Mouse (Mus musculus) heart, embryonic 13.5 days (tissue): ENCODE results near the gene Chrne. TPM values are rescaled to one million over a fixed set of nuclear protein-coding genes. Genes with fewer than 3 reads are reported as not detected.

Source experiments
- ATAC-seq: fragments of 200-750 bp; cut with Nextera tagmentation; 2 replicates; pipeline ENCODE4 v1.8.0; 2017; ENCODE audit warnings: moderate TSS enrichment; ENCODE audit not compliant: insufficient number of reproducible peaks, low FRiP score, low TSS enrichment; ENCODE audit errors: extremely low read depth
- H3K27ac ChIP-seq: fragments of 300-500 bp; sonication (generic); replicated peaks from 2 replicates; pipeline ENCODE4 v1.5.1; 2015; ENCODE audit warnings: moderate library complexity, mild to moderate bottlenecking, inconsistent platforms
- H3K27me3 ChIP-seq: fragments of 300-500 bp; sonication (generic); replicated peaks from 2 replicates; pipeline ENCODE4 v1.6.1; 2015; ENCODE audit warnings: mild to moderate bottlenecking, inconsistent platforms
- H3K36me3 ChIP-seq: fragments of 300-500 bp; sonication (generic); 2 replicates; pipeline ENCODE4 v1.6.1; 2015; ENCODE audit warnings: mild to moderate bottlenecking, inconsistent platforms
- H3K4me1 ChIP-seq: fragments of 300-500 bp; sonication (generic); 2 replicates; pipeline ENCODE4 v1.6.1; 2015; ENCODE audit warnings: inconsistent platforms
- H3K4me2 ChIP-seq: fragments of 300-500 bp; sonication (generic); 2 replicates; pipeline ENCODE4 v1.6.1; 2015; ENCODE audit warnings: inconsistent platforms, mild to moderate bottlenecking, moderate library complexity
- H3K4me3 ChIP-seq: fragments of 300-500 bp; sonication (generic); 2 replicates; pipeline ENCODE4 v1.5.1; 2015; ENCODE audit warnings: moderate library complexity, mild to moderate bottlenecking, inconsistent platforms
- H3K9ac ChIP-seq: fragments of 300-500 bp; sonication (generic); 2 replicates; pipeline ENCODE4 v1.6.1; 2015; ENCODE audit warnings: inconsistent platforms, mild to moderate bottlenecking, moderate library complexity
- H3K9me3 ChIP-seq: fragments of 300-500 bp; sonication (generic); 2 replicates; pipeline ENCODE4 v1.6.1; 2016; ENCODE audit warnings: inconsistent platforms
- WGBS: fragments of 180-500 bp; shearing (Covaris S2); methylation state at CpG from one replicate; pipeline ENCODE4 v1.1.7; 2015; ENCODE audit warnings: mixed read lengths; 5-methylcytosine and 5-hydroxymethylcytosine counted together
- polyA plus RNA-seq: library from polyadenylated mRNA; unstranded; fragments of >200 nt; fragmentation: Nextera tagmentation; extraction: Ambion mirVana; gene quantifications from 2 replicates; pipeline ENCODE4 v1.2.1, GENCODE M21; 2015

The Chrne gene
- polyA plus RNA-seq, 1 experiment from 2014 or later = not detected

GRCm38 (mm10) chr11:70598451-70598953 lies 20.5 kb downstream of the Chrne start:
- Histone ChIP-seq H3K27me3 (no peaks in the 10 kb centered on the region), H3K9me3 (no peaks in the 10 kb centered on the region), H3K9ac (no peak overlapping the region), H3K4me1 (peaks cover 25% of the 10 kb centered on the region), H3K4me2 (no peak overlapping the region), H3K4me3 (no peak overlapping the region), H3K36me3 (peaks cover 53% of the 10 kb centered on the region), H3K27ac (no peak overlapping the region)
- 89% methylated on average over 9 of the region's 9 CpGs for WGBS
- ATAC-seq = no peak

GRCm38 (mm10) chr11:70597301-70597700 lies 21.7 kb downstream of the Chrne start:
- no peaks in the 10 kb centered on the region for H3K9me3 ChIP-seq
- H3K4me2 ChIP-seq = no peak overlapping the region
- no peak for ATAC-seq
- H3K4me3 ChIP-seq = no peak overlapping the region
- H3K9ac ChIP-seq = no peak overlapping the region
- H3K36me3 ChIP-seq = peaks cover 43% of the 10 kb centered on the region
- peaks cover 26% of the 10 kb centered on the region for H3K4me1 ChIP-seq
- no peak overlapping the region for H3K27ac ChIP-seq
- no peaks in the 10 kb centered on the region for H3K27me3 ChIP-seq
- 74% methylated on average over 6 of the region's 6 CpGs for WGBS

GRCm38 (mm10) chr11:70596094-70596493 lies 22.9 kb downstream of the Chrne start:
- Histone ChIP-seq H3K9ac (no peak overlapping the region), H3K4me3 (no peak overlapping the region), H3K4me1 (peaks cover 26% of the 10 kb centered on the region), H3K9me3 (no peaks in the 10 kb centered on the region), H3K27ac (no peak overlapping the region; the same call in 1 of the 2 replicates), H3K4me2 (no peak overlapping the region), H3K27me3 (no peaks in the 10 kb centered on the region), H3K36me3 (peaks cover 32% of the 10 kb centered on the region)
- no peak for ATAC-seq
- 72% methylated on average over 4 of the region's 4 CpGs for WGBS

- H3K36me3 ChIP-seq = peaks cover 32% of the 10 kb centered on the region
- no peaks in the 10 kb centered on the region for H3K27me3 ChIP-seq
- H3K9ac ChIP-seq = no peak overlapping the region
- no peak overlapping the region for H3K27ac ChIP-seq
- H3K4me1 ChIP-seq = peaks cover 26% of the 10 kb centered on the region
- no peaks in the 10 kb centered on the region for H3K9me3 ChIP-seq
- H3K4me2 ChIP-seq = no peak overlapping the region
- ATAC-seq = no peak
- 51% methylated on average over 2 of the region's 2 CpGs for WGBS
- no peak overlapping the region for H3K4me3 ChIP-seq
These were observed 23.4 kb downstream of the Chrne start for GRCm38 (mm10) chr11:70595638-70596037.

GRCm38 (mm10) chr11:70594253-70594989 lies 24.6 kb downstream of the Chrne start:
- 63% methylated on average over 15 of the region's 15 CpGs for WGBS
- no peak overlapping the region for H3K4me2 ChIP-seq
- H3K4me1 ChIP-seq = peaks cover 26% of the 10 kb centered on the region
- H3K9ac ChIP-seq = no peak overlapping the region
- no peak overlapping the region for H3K4me3 ChIP-seq
- H3K9me3 ChIP-seq = no peaks in the 10 kb centered on the region
- no peaks in the 10 kb centered on the region for H3K27me3 ChIP-seq
- H3K27ac ChIP-seq = no peak overlapping the region
- no peak for ATAC-seq
- peaks cover 25% of the 10 kb centered on the region for H3K36me3 ChIP-seq

GRCm38 (mm10) chr11:70591733-70592132 lies 27.3 kb downstream of the Chrne start:
- no peaks in the 10 kb centered on the region for H3K27me3 ChIP-seq
- H3K4me1 ChIP-seq = peaks cover 21% of the 10 kb centered on the region
- H3K9ac ChIP-seq = no peak overlapping the region
- 76% methylated on average over 1 of the region's 1 CpGs for WGBS
- H3K27ac ChIP-seq = no peak overlapping the region
- H3K4me3 ChIP-seq = no peak overlapping the region
- no peaks in the 10 kb centered on the region for H3K36me3 ChIP-seq
- H3K4me2 ChIP-seq = no peak overlapping the region
- H3K9me3 ChIP-seq = no peaks in the 10 kb centered on the region
- no peak for ATAC-seq

- ATAC-seq = no peak
- H3K36me3 ChIP-seq = no peaks in the 10 kb centered on the region
- H3K4me3 ChIP-seq = no peak overlapping the region
- H3K4me2 ChIP-seq = no peak overlapping the region
- WGBS = 81% methylated on average over 5 of the region's 5 CpGs
- no peaks in the 10 kb centered on the region for H3K9me3 ChIP-seq
- H3K9ac ChIP-seq = no peak overlapping the region
- no peak overlapping the region for H3K27ac ChIP-seq
- H3K4me1 ChIP-seq = peaks cover 40% of the 10 kb centered on the region
- H3K27me3 ChIP-seq = no peaks in the 10 kb centered on the region
These were observed 32.1 kb downstream of the Chrne start for GRCm38 (mm10) chr11:70586954-70587353.

- Histone ChIP-seq H3K4me3 (no peak overlapping the region), H3K27ac (no peak overlapping the region), H3K27me3 (no peaks in the 10 kb centered on the region), H3K9me3 (no peaks in the 10 kb centered on the region), H3K36me3 (no peaks in the 10 kb centered on the region), H3K4me2 (no peak overlapping the region), H3K9ac (no peak overlapping the region), H3K4me1 (peaks cover 42% of the 10 kb centered on the region)
- no peak for ATAC-seq
- WGBS = 84% methylated on average over 3 of the region's 3 CpGs
These were observed 32.8 kb downstream of the Chrne start for GRCm38 (mm10) chr11:70586261-70586660.

GRCm38 (mm10) chr11:70585457-70585856 lies 33.6 kb downstream of the Chrne start:
- Histone ChIP-seq H3K9ac (no peak overlapping the region), H3K4me2 (no peak overlapping the region), H3K9me3 (no peaks in the 10 kb centered on the region), H3K36me3 (no peaks in the 10 kb centered on the region), H3K4me1 (peaks cover 47% of the 10 kb centered on the region), H3K27me3 (no peaks in the 10 kb centered on the region), H3K27ac (peak overlapping the region; percentile 45), H3K4me3 (no peak overlapping the region)
- no peak for ATAC-seq
- WGBS = 52% methylated on average over 7 of the region's 7 CpGs

- Histone ChIP-seq H3K4me3 (no peak overlapping the region), H3K9me3 (no peaks in the 10 kb centered on the region), H3K36me3 (no peaks in the 10 kb centered on the region), H3K9ac (no peak overlapping the region), H3K27me3 (no peaks in the 10 kb centered on the region), H3K27ac (no peak overlapping the region), H3K4me1 (peaks cover 63% of the 10 kb centered on the region), H3K4me2 (no peak overlapping the region)
- WGBS = 90% methylated on average over 7 of the region's 7 CpGs
- no peak for ATAC-seq
These were observed 35.2 kb downstream of the Chrne start for GRCm38 (mm10) chr11:70583775-70584174.

GRCm38 (mm10) chr11:70583022-70583714 lies 35.8 kb downstream of the Chrne start:
- Histone ChIP-seq H3K27me3 (no peaks in the 10 kb centered on the region), H3K9ac (no peak overlapping the region), H3K4me3 (no peak overlapping the region), H3K27ac (0 out of 2 replicates have a peak overlapping the region, but pooled peaks have one; percentile 26), H3K4me1 (peaks cover 68% of the 10 kb centered on the region), H3K9me3 (no peaks in the 10 kb centered on the region), H3K4me2 (no peak overlapping the region), H3K36me3 (no peaks in the 10 kb centered on the region)
- 55% methylated on average over 6 of the region's 6 CpGs for WGBS
- no peak for ATAC-seq
